Mouse (Mus musculus) G1E (cell line): Measurements from ENCODE around the gene Ipmk. TPM values are rescaled to one million over a fixed set of nuclear protein-coding genes. Genes with fewer than 3 reads are reported as not detected.

Experiments
- ATAC-seq: 2 replicates; pipeline ENCODE4 v1.8.0; 2016; ENCODE audit warnings: mild to moderate bottlenecking; ENCODE audit not compliant: insufficient number of reproducible peaks, poor library complexity, low FRiP score, severe bottlenecking; ENCODE audit errors: extremely low read depth
- DNase-seq: peaks from one replicate; pipeline ENCODE4 v3.0.0; 2012; ENCODE audit warnings: low spot score
- H3K27me3 ChIP-seq: 2 replicates; pipeline ENCODE4 v1.6.1; 2012; ENCODE audit warnings: mild to moderate bottlenecking, low read length, inconsistent platforms; ENCODE audit not compliant: insufficient read depth
- H3K36me3 ChIP-seq: replicated peaks from 2 replicates; pipeline ENCODE3; 2012; ENCODE audit warnings: mild to moderate bottlenecking, inconsistent platforms
- H3K4me1 ChIP-seq: 2 replicates; pipeline ENCODE4 v1.6.1; 2012; ENCODE audit warnings: low read depth, low read length, inconsistent platforms, mixed read lengths; ENCODE audit not compliant: insufficient read depth
- H3K4me3 ChIP-seq: 2 replicates; pipeline ENCODE4 v1.5.1; 2012; ENCODE audit warnings: low read depth, mild to moderate bottlenecking, inconsistent platforms, low read length, moderate library complexity, mixed read lengths
- H3K9me3 ChIP-seq: replicated peaks from 2 replicates; pipeline ENCODE4 v1.6.1; 2012; ENCODE audit warnings: inconsistent platforms
- CTCF ChIP-seq: IDR thresholded peaks from 2 replicates; pipeline ENCODE4 v1.5.1; 2012; ENCODE audit warnings: low read depth, low read length, inconsistent platforms, mixed read lengths
- GATA1 ChIP-seq: IDR thresholded peaks from 2 replicates; pipeline ENCODE4 v1.6.1; 2012; ENCODE audit warnings: borderline replicate concordance, low read length, inconsistent platforms, mixed read lengths
- GATA2 ChIP-seq: IDR thresholded peaks from 2 replicates; pipeline ENCODE4 v1.6.1; 2012; ENCODE audit warnings: low read depth, low read length, inconsistent platforms, borderline replicate concordance
- POLR2AphosphoS5 ChIP-seq: IDR thresholded peaks from 2 replicates; pipeline ENCODE4 v1.6.1; 2012; ENCODE audit warnings: low read depth, low read length, inconsistent platforms; ENCODE audit not compliant: insufficient replicate concordance
- TAL1 ChIP-seq: conservative IDR thresholded peaks from 2 replicates; pipeline ENCODE4 v1.6.1; 2012; ENCODE audit warnings: low read depth, low read length, inconsistent platforms, mixed read lengths
- polyA plus RNA-seq: library from polyadenylated mRNA; stranded (reverse); fragments of >175 nt; gene quantifications from 2 replicates; pipeline ENCODE4 v1.2.3, GENCODE M21; 2012
- total RNA-seq, 2 experiments: library from RNA; stranded (forward) in 1 of 2; stranded (reverse) in 1 of 2; fragments of 200-1000 nt in 1 of 2; fragments of >200 nt in 1 of 2; fragmentation: Nextera tagmentation in 1 of 2; gene quantifications; 2 replicates each; pipeline ENCODE4 v1.2.3; 2014 to 2017

Gene Ipmk
- total and polyA plus RNA-seq, 3 experiments, result 12.8 to 31.6 (median 26.2) TPM

- no peak for DNase-seq
- no peak for TF ChIP-seq CTCF
- no peak for TF ChIP-seq POLR2AphosphoS5
- no peak for TF ChIP-seq TAL1
- TF ChIP-seq GATA1, result no peak
- TF ChIP-seq GATA2, result no peak
- Histone ChIP-seq H3K27me3 (no peaks in the 10 kb centered on the region), H3K36me3 (peaks cover 81% of the 10 kb centered on the region), H3K4me1 (peaks cover 42% of the 10 kb centered on the region), H3K9me3 (no peaks in the 10 kb centered on the region), H3K4me3 (no peak overlapping the region)
- no peak for ATAC-seq
Observed at GRCm38 (mm10) chr10:71337733-71338132, 9.8 kb upstream of the Ipmk start.

- no peaks in the 10 kb centered on the region for H3K9me3 ChIP-seq
- no peaks in the 10 kb centered on the region for H3K27me3 ChIP-seq
- peaks cover 42% of the 10 kb centered on the region for H3K4me1 ChIP-seq
- TF ChIP-seq GATA2 (no peak), POLR2AphosphoS5 (no peak), CTCF (no peak), TAL1 (no peak), GATA1 (no peak)
- DNase-seq (no peak), ATAC-seq (no peak)
- H3K4me3 ChIP-seq, result no peak overlapping the region
- peaks cover 75% of the 10 kb centered on the region for H3K36me3 ChIP-seq
Observed at GRCm38 (mm10) chr10:71338156-71338905, 9.2 kb upstream of the Ipmk start.

DNA sequence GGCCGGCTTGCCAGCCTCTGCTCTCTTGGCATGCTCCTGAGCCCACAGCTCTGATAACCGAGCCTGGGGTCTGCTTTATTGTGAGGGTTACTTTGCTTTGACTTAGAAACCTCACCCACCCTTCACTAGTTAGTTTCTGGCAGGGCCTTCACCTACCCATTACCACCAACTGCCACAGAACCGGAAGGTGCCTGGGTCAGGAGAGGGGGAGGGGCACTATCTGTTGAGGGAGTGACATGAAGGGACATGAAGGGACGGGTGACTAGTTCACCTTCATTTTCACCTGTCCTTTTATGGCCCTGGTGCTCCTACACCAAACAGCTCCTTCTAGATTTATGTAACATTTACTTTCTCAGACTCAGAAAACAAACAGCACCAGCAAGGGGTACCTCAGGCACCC, 8.1 kb upstream of the Ipmk start:
- no peak for TF ChIP-seq CTCF
- no peak for TF ChIP-seq GATA2
- no peak for TF ChIP-seq TAL1
- TF ChIP-seq GATA1, result no peak
- no peak for TF ChIP-seq POLR2AphosphoS5
- Histone ChIP-seq H3K9me3 (no peaks in the 10 kb centered on the region), H3K27me3 (no peaks in the 10 kb centered on the region), H3K36me3 (peaks cover 64% of the 10 kb centered on the region), H3K4me1 (peaks cover 48% of the 10 kb centered on the region), H3K4me3 (peak overlapping the region; percentile 30; the same call in 1 of the 2 replicates)
- ATAC-seq (peak; percentile 51; the same call in 1 of the 2 replicates), DNase-seq (no peak)

DNA sequence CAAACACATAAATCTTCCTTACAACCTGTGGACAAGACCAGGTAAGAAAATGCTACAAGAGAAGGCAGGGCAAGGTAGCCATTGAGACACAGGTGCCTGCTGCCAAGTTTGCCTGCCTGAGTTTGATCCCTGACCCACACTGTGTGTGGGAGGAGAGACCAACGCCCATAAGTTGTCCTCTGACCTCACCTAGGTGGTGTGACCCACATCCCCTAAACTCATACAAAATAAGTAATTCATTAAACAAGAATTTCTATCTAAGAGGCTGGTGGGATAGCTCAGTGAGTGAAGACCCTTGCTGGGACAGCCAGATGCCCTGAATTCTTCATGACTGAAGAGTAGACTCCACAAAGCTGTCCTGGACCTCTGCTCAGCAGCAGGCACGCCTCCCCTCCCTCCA, 7.4 kb upstream of the Ipmk start:
- ATAC-seq (no peak), DNase-seq (no peak)
- no peaks in the 10 kb centered on the region for H3K27me3 ChIP-seq
- H3K4me1 ChIP-seq, result peaks cover 52% of the 10 kb centered on the region
- peaks cover 57% of the 10 kb centered on the region for H3K36me3 ChIP-seq
- TF ChIP-seq TAL1 (no peak), CTCF (no peak), GATA2 (no peak), GATA1 (no peak), POLR2AphosphoS5 (no peak)
- peak overlapping the region; percentile 16; the same call in 1 of the 2 replicates for H3K4me3 ChIP-seq
- no peaks in the 10 kb centered on the region for H3K9me3 ChIP-seq

GRCm38 (mm10) chr10:71341290-71341689, 6.3 kb upstream of the Ipmk start:
- H3K4me1 ChIP-seq, result peaks cover 59% of the 10 kb centered on the region
- TF ChIP-seq GATA2 (no peak), GATA1 (no peak), POLR2AphosphoS5 (no peak), CTCF (no peak), TAL1 (no peak)
- H3K4me3 ChIP-seq, result no peak overlapping the region
- no peak for DNase-seq
- no peaks in the 10 kb centered on the region for H3K27me3 ChIP-seq
- no peaks in the 10 kb centered on the region for H3K9me3 ChIP-seq
- ATAC-seq, result no peak
- H3K36me3 ChIP-seq, result peaks cover 47% of the 10 kb centered on the region

GRCm38 (mm10) chr10:71342030-71342805, 5.3 kb upstream of the Ipmk start:
- H3K9me3 ChIP-seq, result no peaks in the 10 kb centered on the region
- H3K27me3 ChIP-seq, result no peaks in the 10 kb centered on the region
- peaks cover 39% of the 10 kb centered on the region for H3K36me3 ChIP-seq
- H3K4me3 ChIP-seq, result no peak overlapping the region; the same call in 1 of the 2 replicates
- H3K4me1 ChIP-seq, result peaks cover 66% of the 10 kb centered on the region
- ATAC-seq, result no peak
- no peak for DNase-seq
- 0 out of 2 replicates have a peak, but pooled peaks have one; percentile 13 for TF ChIP-seq CTCF
- TF ChIP-seq GATA1, result no peak
